Mouse (Mus musculus): ENCODE results near the gene Ppp1r14b. TPM values are rescaled to one million over a fixed set of nuclear protein-coding genes. Genes with fewer than 3 reads are reported as not detected.

Ppp1r14b gene
- total and polyA plus RNA-seq, 2 experiments from 2014 or later = 100 to 128 TPM

- H3K9me3 ChIP-seq (replicated peaks; ENCODE audit: control insufficient read depth, low read length) = no peaks in the 10 kb centered on the region
- H3K27ac ChIP-seq (ENCODE audit: low read depth) = peak overlapping the region; percentile 96
- H3K27me3 ChIP-seq (ENCODE audit: control insufficient read depth, insufficient read depth, low read length) = no peaks in the 10 kb centered on the region
- peak; percentile 80 for DNase-seq (ENCODE audit: low spot score)
- peak overlapping the region; percentile 81 for H3K4me2 ChIP-seq (ENCODE audit: low read depth, low read length)
- 0 out of 2 replicates have a peak, but pooled peaks cover 7% of the 10 kb centered on the region for H3K36me3 ChIP-seq (replicated peaks; ENCODE audit: control insufficient read depth, insufficient read depth, low read length)
- peaks cover 30% of the 10 kb centered on the region for H3K4me1 ChIP-seq (ENCODE audit: control insufficient read depth, insufficient read depth)
- TF ChIP-seq CTCF (IDR thresholded peaks at IDR 0.05; ENCODE audit: low read depth) = no peak
- TF ChIP-seq EP300 (IDR thresholded peaks at IDR 0.05; ENCODE audit: low read depth) = 0 out of 2 replicates have a peak, but pooled peaks have one; percentile 4
- ATAC-seq (ENCODE audit: insufficient read depth, low read depth) = peak; percentile 45
- peak overlapping the region; percentile 71 for H3K4me3 ChIP-seq (ENCODE audit: low read depth, low read length)
- H3K9ac ChIP-seq (replicated peaks; ENCODE audit: low read depth, low read length) = peak overlapping the region; percentile 74
- 1% methylated on average over 31 of the region's 31 CpGs for WGBS
Measured at GRCm38 (mm10) chr19:6951994-6952711, 22.6 kb upstream of the Ppp1r14b start.

GRCm38 (mm10) chr19:6952712-6953037, 22.1 kb upstream of the Ppp1r14b start:
- peaks cover 30% of the 10 kb centered on the region for H3K4me1 ChIP-seq (ENCODE audit: control insufficient read depth, insufficient read depth)

GRCm38 (mm10) chr19:6954046-6954445, 20.7 kb upstream of the Ppp1r14b start:
- DNase-seq (ENCODE audit: low spot score) (peak; percentile 30), ATAC-seq (ENCODE audit: insufficient read depth, low read depth) (no peak)
- WGBS = 50% methylated on average over 9 of the region's 9 CpGs
- peaks cover 25% of the 10 kb centered on the region for H3K36me3 ChIP-seq (replicated peaks; ENCODE audit: control insufficient read depth, insufficient read depth, low read length)
- no peak overlapping the region for H3K27ac ChIP-seq (ENCODE audit: low read depth)
- no peaks in the 10 kb centered on the region for H3K27me3 ChIP-seq (ENCODE audit: control insufficient read depth, insufficient read depth, low read length)
- no peak overlapping the region for H3K4me2 ChIP-seq (ENCODE audit: low read depth, low read length)
- H3K4me1 ChIP-seq (ENCODE audit: control insufficient read depth, insufficient read depth) = peaks cover 30% of the 10 kb centered on the region
- peak; percentile 45 for TF ChIP-seq CTCF (IDR thresholded peaks at IDR 0.05; ENCODE audit: low read depth)
- no peak for TF ChIP-seq EP300 (IDR thresholded peaks at IDR 0.05; ENCODE audit: low read depth)
- H3K9ac ChIP-seq (replicated peaks; ENCODE audit: low read depth, low read length) = no peak overlapping the region
- no peaks in the 10 kb centered on the region for H3K9me3 ChIP-seq (replicated peaks; ENCODE audit: control insufficient read depth, low read length)
- H3K4me3 ChIP-seq (ENCODE audit: low read depth, low read length) = no peak overlapping the region

More at GRCm38 (mm10) chr19:6952712-6953037, 22.1 kb upstream of the Ppp1r14b start:
- ATAC-seq (ENCODE audit: insufficient read depth, low read depth) (no peak), DNase-seq (ENCODE audit: low spot score) (no peak)
- no peaks in the 10 kb centered on the region for H3K27me3 ChIP-seq (ENCODE audit: control insufficient read depth, insufficient read depth, low read length)
- peak overlapping the region; percentile 81 for H3K4me2 ChIP-seq (ENCODE audit: low read depth, low read length)
- WGBS = 9% methylated on average over 3 of the region's 3 CpGs
- no peaks in the 10 kb centered on the region for H3K9me3 ChIP-seq (replicated peaks; ENCODE audit: control insufficient read depth, low read length)
- peaks cover 13% of the 10 kb centered on the region; the same call in 1 of the 2 replicates for H3K36me3 ChIP-seq (replicated peaks; ENCODE audit: control insufficient read depth, insufficient read depth, low read length)
- TF ChIP-seq EP300 (IDR thresholded peaks at IDR 0.05; ENCODE audit: low read depth) = no peak
- no peak for TF ChIP-seq CTCF (IDR thresholded peaks at IDR 0.05; ENCODE audit: low read depth)
- H3K4me3 ChIP-seq (ENCODE audit: low read depth, low read length) = peak overlapping the region; percentile 71
- peak overlapping the region; percentile 96 for H3K27ac ChIP-seq (ENCODE audit: low read depth)
- H3K9ac ChIP-seq (replicated peaks; ENCODE audit: low read depth, low read length) = peak overlapping the region; percentile 74

DNA sequence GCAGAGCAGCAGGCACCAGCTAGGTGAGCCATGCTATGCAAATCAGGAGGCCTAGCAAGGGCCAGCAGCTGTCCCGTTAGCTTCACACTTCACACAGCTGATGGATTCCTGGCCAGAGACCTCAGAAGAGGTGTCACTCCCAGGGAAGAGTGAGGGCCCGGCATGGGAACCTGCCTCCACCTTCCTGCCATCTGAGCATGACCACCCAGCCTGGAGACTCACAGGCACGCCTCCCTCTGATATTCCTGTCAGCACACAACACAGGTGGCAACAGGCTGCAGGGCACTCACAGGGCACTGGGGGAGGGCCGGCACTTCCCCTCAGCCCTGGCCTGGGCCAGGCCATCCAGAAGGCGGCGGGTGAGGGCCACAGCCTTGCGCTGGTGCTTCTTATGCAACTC, 19.3 kb upstream of the Ppp1r14b start:
- ATAC-seq (ENCODE audit: insufficient read depth, low read depth) (peak; percentile 53), DNase-seq (ENCODE audit: low spot score) (peak; percentile 75)
- Histone ChIP-seq H3K27me3 (ENCODE audit: control insufficient read depth, insufficient read depth, low read length) (no peaks in the 10 kb centered on the region), H3K4me3 (ENCODE audit: low read depth, low read length) (no peak overlapping the region), H3K9ac (replicated peaks; ENCODE audit: low read depth, low read length) (0 out of 2 replicates have a peak overlapping the region, but pooled peaks have one; percentile 29), H3K9me3 (replicated peaks; ENCODE audit: control insufficient read depth, low read length) (no peaks in the 10 kb centered on the region), H3K4me1 (ENCODE audit: control insufficient read depth, insufficient read depth) (peaks cover 30% of the 10 kb centered on the region), H3K27ac (ENCODE audit: low read depth) (peak overlapping the region; percentile 54), H3K4me2 (ENCODE audit: low read depth, low read length) (no peak overlapping the region), H3K36me3 (replicated peaks; ENCODE audit: control insufficient read depth, insufficient read depth, low read length) (peaks cover 39% of the 10 kb centered on the region)
- 34% methylated on average over 7 of the region's 7 CpGs for WGBS
- TF ChIP-seq EP300 (IDR thresholded peaks at IDR 0.05; ENCODE audit: low read depth) = no peak; the same call in 1 of the 2 replicates
- TF ChIP-seq CTCF (IDR thresholded peaks at IDR 0.05; ENCODE audit: low read depth) = peak; percentile 35

DNA sequence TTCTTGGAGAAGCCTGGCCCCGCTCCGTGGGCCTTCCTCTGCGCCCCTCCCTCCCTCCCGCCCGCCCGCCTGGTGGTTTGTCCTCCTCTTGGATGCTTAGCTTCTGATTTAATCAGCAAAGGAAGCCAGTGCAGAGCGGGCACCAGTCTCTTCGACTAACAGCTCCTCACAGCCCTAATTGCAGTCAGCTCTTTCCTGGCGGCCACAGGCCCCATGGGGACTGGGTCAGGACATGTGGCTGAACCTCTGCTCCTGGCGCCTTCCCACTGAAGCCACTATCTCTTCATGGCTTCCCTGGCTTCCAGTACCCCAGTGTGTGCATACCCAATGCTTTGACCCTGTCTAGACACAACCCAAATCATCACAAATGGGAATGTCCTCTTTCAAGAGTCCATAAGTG, 18.3 kb upstream of the Ppp1r14b start:
- H3K27me3 ChIP-seq (ENCODE audit: control insufficient read depth, insufficient read depth, low read length) = no peaks in the 10 kb centered on the region
- no peaks in the 10 kb centered on the region for H3K9me3 ChIP-seq (replicated peaks; ENCODE audit: control insufficient read depth, low read length)
- ATAC-seq (ENCODE audit: insufficient read depth, low read depth) = no peak
- no peak for DNase-seq (ENCODE audit: low spot score)
- H3K4me2 ChIP-seq (ENCODE audit: low read depth, low read length) = no peak overlapping the region
- peaks cover 42% of the 10 kb centered on the region for H3K36me3 ChIP-seq (replicated peaks; ENCODE audit: control insufficient read depth, insufficient read depth, low read length)
- WGBS = 75% methylated on average over 10 of the region's 10 CpGs
- no peak for TF ChIP-seq CTCF (IDR thresholded peaks at IDR 0.05; ENCODE audit: low read depth)
- no peak for TF ChIP-seq EP300 (IDR thresholded peaks at IDR 0.05; ENCODE audit: low read depth)
- H3K4me1 ChIP-seq (ENCODE audit: control insufficient read depth, insufficient read depth) = peaks cover 30% of the 10 kb centered on the region
- H3K4me3 ChIP-seq (ENCODE audit: low read depth, low read length) = no peak overlapping the region
- H3K27ac ChIP-seq (ENCODE audit: low read depth) = no peak overlapping the region
- H3K9ac ChIP-seq (replicated peaks; ENCODE audit: low read depth, low read length) = no peak overlapping the region

All from heart, postnatal 0 days (tissue).